Comparison of ENCODE assay signal across 21 mouse cellular contexts in the genomic region with DNA sequence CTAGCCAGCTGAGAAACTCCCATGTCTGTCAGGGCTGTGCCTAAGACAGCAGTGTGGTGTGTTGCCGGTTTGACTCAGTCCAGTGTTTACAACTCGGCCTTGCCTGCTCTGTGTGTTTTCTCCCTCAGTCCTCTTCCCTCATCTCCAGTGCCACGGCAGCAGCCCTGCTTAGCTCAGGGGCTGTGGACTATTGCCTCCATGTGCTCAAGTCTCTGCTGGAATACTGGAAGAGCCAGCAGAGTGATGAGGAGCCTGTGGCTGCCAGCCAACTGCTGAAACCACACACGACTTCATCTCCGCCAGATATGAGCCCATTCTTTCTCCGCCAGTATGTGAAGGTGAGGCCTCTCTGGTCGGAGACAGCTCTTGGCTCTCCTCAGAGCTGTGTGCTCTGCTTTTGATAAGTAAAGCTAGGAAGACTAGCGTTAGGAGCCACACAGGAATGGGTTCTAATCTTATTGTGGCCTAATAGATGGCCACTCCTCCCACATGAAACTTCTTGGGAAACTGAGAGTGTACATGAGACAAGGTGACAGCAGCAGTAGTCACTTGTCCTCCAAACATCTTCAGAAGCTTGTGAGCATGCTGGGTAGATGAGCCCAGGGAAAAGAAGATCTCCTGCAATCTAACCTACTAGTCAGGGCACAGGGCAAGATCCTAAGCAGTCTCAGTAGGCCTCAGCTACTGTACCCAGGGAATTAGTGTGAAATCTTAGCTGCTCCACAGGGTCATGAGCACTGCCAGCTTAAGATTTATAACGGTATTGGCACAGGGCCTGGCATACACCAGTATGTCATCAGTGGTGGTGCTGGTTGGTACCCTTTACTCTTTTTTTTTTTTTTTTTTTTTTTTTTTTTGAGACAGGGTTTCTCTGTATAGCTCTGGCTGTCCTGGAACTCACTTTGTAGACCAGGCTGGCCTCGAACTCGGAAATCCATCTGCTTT.
DNase-seq lines count a peak whose midpoint lies in the region; ATAC-seq and TF ChIP-seq lines count a peak whose summit lies in the region.
"Had no signal": no experiment of that assay in that cellular context is flagged by ENCODE, and none has a peak within 500 bp of the region (broad histone marks: within the 10 kb centered on the region; RNA-seq: fewer than 3 reads in every experiment).

No protein-coding gene starts in this region.

- H3K27ac ChIP-seq in gastrocnemius, adult 2 months, result peak overlapping the region; percentile 0; the same call in 1 of the 2 replicates
- H3K27ac ChIP-seq: heart, embryonic 15.5 days; hindbrain, embryonic 10.5 days; limb, embryonic 12.5 days; liver, embryonic 13.5 days; neural tube, embryonic 12.5 days; stomach, postnatal 0 days had no signal

- no peak overlapping the region for H3K4me3 ChIP-seq in gastrocnemius, adult 2 months
- H3K4me3 ChIP-seq: erythroblast, embryonic 14.5 days; heart, embryonic 15.5 days; hindbrain, embryonic 10.5 days; limb, embryonic 12.5 days; liver, embryonic 13.5 days; megakaryocyte, embryonic 14.5 days; neural tube, embryonic 12.5 days had no signal

- intact Hi-C loops in gastrocnemius, adult 2 months (cut with DNase I), result no loop called here
- intact Hi-C loops in gastrocnemius, postnatal 36 days (cut with DNase I), result no loop called here

- no peak for TF ChIP-seq CTCF in gastrocnemius, adult 2 months (IDR thresholded peaks at IDR 0.05)

- no peak for ATAC-seq in granulocyte monocyte progenitor cell, adult 5-6 weeks (replicated peaks; ENCODE audit: poor library complexity, severe bottlenecking)
- ATAC-seq: forebrain, embryonic 14.5 days had no signal

- DNase-seq in gastrocnemius, adult 2 months, result peak; percentile 54
- DNase-seq in gastrocnemius, postnatal 36 days, result no peak
- DNase-seq in 3T3-L1 (ENCODE audit: low read depth, low spot score) (peak; percentile 40), adipocyte (ENCODE audit: low spot score) (peak; percentile 74)
- peak; percentile 7 for DNase-seq in lung, postnatal 14 days
- DNase-seq in kidney, postnatal 10 days, result no peak
- DNase-seq: cerebellum, adult 11 months; heart, adult 18-20 months; kidney, adult 18-20 months; kidney, postnatal 25 days; liver, embryonic 13.5 days; thymus, postnatal 36 days had no signal

Comparison
In these comparisons a context has a peak if more than half of its experiments do, and no peak if none do; other contexts are left out.
1. DNase-seq: peak in gastrocnemius, adult 2 months (single experiment), 3T3-L1 (single experiment), adipocyte (single experiment) and lung, postnatal 14 days (single experiment); none in gastrocnemius, postnatal 36 days (0 of 2) and kidney, postnatal 10 days (single experiment).